Mouse (Mus musculus) embryonic facial prominence, embryonic 12.5 days (tissue): ENCODE measurements around the gene Olfr1197. TPM values are rescaled to one million over a fixed set of nuclear protein-coding genes. Genes with fewer than 3 reads are reported as not detected.

ENCODE experiments used
- ATAC-seq: fragments of 200-750 bp; cut with Nextera tagmentation; 2 replicates; pipeline ENCODE4 v1.8.0; 2017; ENCODE audit not compliant: insufficient number of reproducible peaks, insufficient read depth, low FRiP score, low TSS enrichment
- H3K27ac ChIP-seq: fragments of 300-500 bp; sonication (generic); 2 replicates; pipeline ENCODE4 v1.5.1; 2016; ENCODE audit warnings: mild to moderate bottlenecking
- H3K27me3 ChIP-seq: fragments of 300-500 bp; sonication (generic); 2 replicates; pipeline ENCODE4 v1.6.1; 2016; ENCODE audit warnings: mild to moderate bottlenecking, moderate library complexity
- H3K36me3 ChIP-seq: fragments of 300-500 bp; sonication (generic); 2 replicates; pipeline ENCODE4 v1.6.1; 2016; ENCODE audit warnings: mild to moderate bottlenecking
- H3K4me1 ChIP-seq: fragments of 300-500 bp; sonication (generic); 2 replicates; pipeline ENCODE4 v1.6.1; 2016
- H3K4me2 ChIP-seq: fragments of 300-500 bp; sonication (generic); replicated peaks from 2 replicates; pipeline ENCODE4 v1.6.1; 2016; ENCODE audit warnings: mild to moderate bottlenecking, moderate library complexity
- H3K4me3 ChIP-seq: fragments of 300-500 bp; sonication (generic); 2 replicates; pipeline ENCODE4 v1.5.1; 2016; ENCODE audit warnings: mild to moderate bottlenecking
- H3K9ac ChIP-seq: fragments of 300-500 bp; sonication (generic); 2 replicates; pipeline ENCODE4 v1.6.1; 2016; ENCODE audit warnings: mild to moderate bottlenecking, moderate library complexity
- H3K9me3 ChIP-seq: fragments of 300-500 bp; sonication (generic); 2 replicates; pipeline ENCODE4 v1.6.1; 2016; ENCODE audit warnings: mild to moderate bottlenecking, moderate library complexity
- WGBS: fragments of 180-500 bp; shearing (Covaris S2); methylation state at CpG from one replicate; pipeline ENCODE4 v1.1.7; 2016; 5-methylcytosine and 5-hydroxymethylcytosine counted together
- polyA plus RNA-seq: library from polyadenylated mRNA; unstranded; fragments of >200 nt; fragmentation: Nextera tagmentation; extraction: Ambion mirVana; gene quantifications from 2 replicates; pipeline ENCODE4 v1.2.1, GENCODE M21; 2016

The Olfr1197 gene
- polyA plus RNA-seq = not detected in 2 replicates

DNA sequence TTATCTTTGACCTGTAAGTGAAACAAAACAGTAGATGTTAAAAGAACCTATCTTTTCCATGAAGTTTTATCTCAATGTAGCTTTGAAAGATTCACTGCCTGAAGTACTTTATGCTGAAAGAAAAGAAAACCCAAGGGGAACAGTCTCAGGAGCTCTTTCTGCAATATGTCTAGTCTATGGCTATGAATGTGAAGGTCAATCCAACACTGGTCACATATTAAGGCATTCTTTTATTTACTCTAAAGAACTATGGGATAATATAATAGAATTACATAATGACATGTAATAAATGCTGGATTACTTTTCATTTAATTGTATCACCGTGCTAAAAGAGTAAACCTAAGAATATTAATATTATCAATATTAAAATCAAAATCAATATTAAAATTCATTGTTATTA lies at the start of gene Olfr1197:
TSS of gene Olfr1197 (minus strand) at position 101 of the 400 bp plus-strand sequence.
- no peaks in the 10 kb centered on the region for H3K36me3 ChIP-seq
- H3K4me3 ChIP-seq = no peak within 1 kb of the TSS
- WGBS = 85% methylated on average over 1 of the region's 1 CpGs
- H3K27ac ChIP-seq = no peak within 1 kb of the TSS
- no peaks in the 10 kb centered on the region for H3K9me3 ChIP-seq
- H3K27me3 ChIP-seq = no peaks in the 10 kb centered on the region
- H3K9ac ChIP-seq = no peak within 1 kb of the TSS
- H3K4me2 ChIP-seq = no peak within 1 kb of the TSS
- no peak for ATAC-seq
- H3K4me1 ChIP-seq = no peaks in the 10 kb centered on the region

GRCm38 (mm10) chr2:88770388-88770787 lies 38.2 kb upstream of the Olfr1197 start, which contains the start of gene Olfr1200:
Gene Olfr1200 (minus strand): TSS chr2:88770488.
- Histone ChIP-seq H3K4me2 (no peak within 1 kb of the TSS), H3K9ac (no peak within 1 kb of the TSS), H3K4me3 (no peak within 1 kb of the TSS), H3K27me3 (no peaks in the 10 kb centered on the region), H3K4me1 (no peaks in the 10 kb centered on the region), H3K9me3 (no peaks in the 10 kb centered on the region), H3K27ac (no peak within 1 kb of the TSS), H3K36me3 (no peaks in the 10 kb centered on the region)
- 75% methylated on average over 2 of the region's 2 CpGs for WGBS
- no peak for ATAC-seq

- no peak for ATAC-seq
- H3K9me3 ChIP-seq = no peaks in the 10 kb centered on the region
- WGBS = 85% methylated on average over 2 of the region's 2 CpGs
- no peak within 1 kb of the TSS for H3K27ac ChIP-seq
- no peaks in the 10 kb centered on the region for H3K4me1 ChIP-seq
- H3K27me3 ChIP-seq = no peaks in the 10 kb centered on the region
- H3K4me2 ChIP-seq = no peak within 1 kb of the TSS
- H3K9ac ChIP-seq = no peak within 1 kb of the TSS
- no peak within 1 kb of the TSS for H3K4me3 ChIP-seq
- H3K36me3 ChIP-seq = no peaks in the 10 kb centered on the region
Measured at GRCm38 (mm10) chr2:88760369-88760768, 28.2 kb upstream of the Olfr1197 start, which contains the start of gene Olfr1199. Gene Olfr1199 (minus strand): TSS chr2:88760469.

GRCm38 (mm10) chr2:88751270-88751669 lies 19.1 kb upstream of the Olfr1197 start, which contains the start of gene Olfr1198:
Gene Olfr1198 (minus strand): TSS chr2:88751370.
- ATAC-seq = no peak
- Histone ChIP-seq H3K27ac (no peak within 1 kb of the TSS), H3K27me3 (no peaks in the 10 kb centered on the region), H3K4me1 (no peaks in the 10 kb centered on the region), H3K4me3 (no peak within 1 kb of the TSS), H3K9me3 (no peaks in the 10 kb centered on the region), H3K9ac (no peak within 1 kb of the TSS), H3K4me2 (no peak within 1 kb of the TSS), H3K36me3 (no peaks in the 10 kb centered on the region)
- WGBS = 96% methylated on average over 2 of the region's 2 CpGs

DNA sequence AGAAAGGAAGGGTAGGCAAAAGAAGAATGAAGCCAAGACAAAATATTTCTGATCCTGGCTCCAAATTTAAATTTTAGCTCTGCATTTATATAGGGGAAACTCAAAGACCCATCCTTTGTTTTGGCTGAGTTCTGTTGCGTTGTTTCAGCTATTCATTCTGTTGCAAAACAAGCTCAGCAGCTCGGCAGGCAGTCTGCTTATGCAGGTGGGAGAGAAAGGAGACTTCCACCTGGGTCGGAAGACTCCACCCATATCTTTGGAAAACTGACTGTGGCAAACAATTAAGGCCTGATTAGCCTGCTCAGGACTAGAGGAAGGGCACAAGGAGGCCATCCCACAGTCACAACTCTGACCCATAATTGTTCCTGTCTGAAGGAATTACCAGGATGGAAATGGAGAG lies 11.2 kb upstream of the Olfr1197 start:
- Histone ChIP-seq H3K9ac (no peak overlapping the region), H3K9me3 (no peaks in the 10 kb centered on the region), H3K4me3 (no peak overlapping the region), H3K27ac (no peak overlapping the region), H3K36me3 (no peaks in the 10 kb centered on the region), H3K27me3 (no peaks in the 10 kb centered on the region), H3K4me1 (no peaks in the 10 kb centered on the region), H3K4me2 (no peak overlapping the region)
- 69% methylated on average over 3 of the region's 3 CpGs for WGBS
- no peak for ATAC-seq

GRCm38 (mm10) chr2:88704497-88704896 lies 27.7 kb downstream of the Olfr1197 start, which contains the start of gene Olfr1196:
Gene Olfr1196 (minus strand): TSS chr2:88704597.
- no peaks in the 10 kb centered on the region for H3K36me3 ChIP-seq
- H3K4me1 ChIP-seq = no peaks in the 10 kb centered on the region
- ATAC-seq = no peak
- 84% methylated on average over 2 of the region's 2 CpGs for WGBS
- H3K4me3 ChIP-seq = no peak within 1 kb of the TSS
- H3K9me3 ChIP-seq = no peaks in the 10 kb centered on the region
- H3K27me3 ChIP-seq = no peaks in the 10 kb centered on the region
- no peak within 1 kb of the TSS for H3K9ac ChIP-seq
- H3K27ac ChIP-seq = no peak within 1 kb of the TSS
- no peak within 1 kb of the TSS for H3K4me2 ChIP-seq

- Histone ChIP-seq H3K4me2 (no peak within 1 kb of the TSS), H3K9ac (no peak within 1 kb of the TSS), H3K4me3 (no peak within 1 kb of the TSS), H3K4me1 (no peaks in the 10 kb centered on the region), H3K36me3 (no peaks in the 10 kb centered on the region), H3K27ac (no peak within 1 kb of the TSS), H3K27me3 (no peaks in the 10 kb centered on the region), H3K9me3 (no peaks in the 10 kb centered on the region)
- ATAC-seq = no peak
Measured at GRCm38 (mm10) chr2:88689087-88689486, 43.1 kb downstream of the Olfr1197 start, which contains the start of gene Olfr1195. Gene Olfr1195 (minus strand): TSS chr2:88689187.

Other genes with a start within 250 kb of the Olfr1197 start
- not detected in 2 replicates for gene Olfr1184, start 248.8 kb downstream of the Olfr1197 start, polyA plus RNA-seq
- not detected in 2 replicates for gene Olfr1185-ps1, start 239.0 kb downstream of the Olfr1197 start, polyA plus RNA-seq
- not detected in 2 replicates for gene Olfr1186, start 213.8 kb downstream of the Olfr1197 start, polyA plus RNA-seq
- not detected in 2 replicates for gene Olfr1188, start 175.4 kb downstream of the Olfr1197 start, polyA plus RNA-seq
- not detected in 2 replicates for gene Olfr1189, start 145.9 kb downstream of the Olfr1197 start, polyA plus RNA-seq
- not detected in 2 replicates for gene Olfr1191-ps1, start 91.8 kb downstream of the Olfr1197 start, polyA plus RNA-seq
- not detected in 2 replicates for gene Olfr1192-ps1, start 83.9 kb downstream of the Olfr1197 start, polyA plus RNA-seq
- not detected in 2 replicates for gene Olfr1193, start 56.7 kb downstream of the Olfr1197 start, polyA plus RNA-seq
- not detected in 2 replicates for gene Olfr1195, start 43.2 kb downstream of the Olfr1197 start, polyA plus RNA-seq
- not detected in 2 replicates for gene Olfr1196, start 27.8 kb downstream of the Olfr1197 start, polyA plus RNA-seq
- gene Olfr1198, start 19.0 kb upstream of the Olfr1197 start, polyA plus RNA-seq = not detected in 2 replicates
- not detected in 2 replicates for gene Olfr1199, start 28.1 kb upstream of the Olfr1197 start, polyA plus RNA-seq
- gene Olfr1200, start 38.1 kb upstream of the Olfr1197 start, polyA plus RNA-seq = not detected in 2 replicates
- not detected in 2 replicates for gene Olfr1201, start 60.7 kb upstream of the Olfr1197 start, polyA plus RNA-seq
- gene Olfr1202, start 82.1 kb upstream of the Olfr1197 start, polyA plus RNA-seq = 0.04 TPM in 1 of 2 replicates, not detected in the other
- gene Olfr1205, start 97.4 kb upstream of the Olfr1197 start, polyA plus RNA-seq = not detected in 2 replicates
- not detected in 2 replicates for gene Olfr1204, start 116.9 kb upstream of the Olfr1197 start, polyA plus RNA-seq
- not detected in 2 replicates for gene Olfr1206, start 130.9 kb upstream of the Olfr1197 start, polyA plus RNA-seq
- not detected in 2 replicates for gene Olfr1208, start 169.9 kb upstream of the Olfr1197 start, polyA plus RNA-seq
- not detected in 2 replicates for gene Olfr1209, start 182.8 kb upstream of the Olfr1197 start, polyA plus RNA-seq
- not detected in 2 replicates for gene Olfr1211, start 205.7 kb upstream of the Olfr1197 start, polyA plus RNA-seq
- gene Olfr1212, start 221.6 kb upstream of the Olfr1197 start, polyA plus RNA-seq = not detected in 2 replicates
- not detected in 2 replicates for gene Gm13762, start 247.9 kb upstream of the Olfr1197 start, polyA plus RNA-seq